Mouse (Mus musculus): ENCODE data around the gene Uprt. TPM values are rescaled to one million over a fixed set of nuclear protein-coding genes. Genes with fewer than 3 reads are reported as not detected.
A peak's percentile ranks its signal among the peaks of the same experiment; 100 is the strongest.

Uprt gene
- 1.8 and 1.9 TPM in 2 replicates for polyA plus RNA-seq (2015; fragmentation: Nextera tagmentation; extraction: Ambion mirVana)

- H3K9ac ChIP-seq: peak within 1 kb of the TSS; percentile 26
- peak within 1 kb of the TSS; percentile 57 for H3K4me3 ChIP-seq (replicated peaks)
- H3K36me3 ChIP-seq: no peaks in the 10 kb centered on the region
- H3K27me3 ChIP-seq: peaks cover 5% of the 10 kb centered on the region
- 21% methylated on average over 34 of the region's 34 CpGs for WGBS
- H3K4me2 ChIP-seq (replicated peaks): peak within 1 kb of the TSS; percentile 42
- H3K27ac ChIP-seq (replicated peaks): peak within 1 kb of the TSS; percentile 66
- peak; percentile 92 for ATAC-seq (ENCODE audit: insufficient number of reproducible peaks, low FRiP score, low TSS enrichment, low read depth)
- no peaks in the 10 kb centered on the region for H3K9me3 ChIP-seq (replicated peaks)
- H3K4me1 ChIP-seq: no peaks in the 10 kb centered on the region
Observed at GRCm38 (mm10) chrX:104482572-104483443, at the start of gene Uprt. Gene Uprt (plus strand): TSS chrX:104482818.

GRCm38 (mm10) chrX:104433456-104433855 is 49.2 kb upstream of the Uprt start:
- no peak overlapping the region for H3K9ac ChIP-seq
- no peak overlapping the region for H3K27ac ChIP-seq (replicated peaks)
- H3K36me3 ChIP-seq: no peaks in the 10 kb centered on the region
- 21% methylated on average over 1 of the region's 1 CpGs for WGBS
- H3K4me3 ChIP-seq (replicated peaks): no peak overlapping the region
- no peaks in the 10 kb centered on the region for H3K27me3 ChIP-seq
- no peak for ATAC-seq (ENCODE audit: insufficient number of reproducible peaks, low FRiP score, low TSS enrichment, low read depth)
- H3K4me2 ChIP-seq (replicated peaks): no peak overlapping the region
- no peaks in the 10 kb centered on the region for H3K4me1 ChIP-seq
- H3K9me3 ChIP-seq (replicated peaks): no peaks in the 10 kb centered on the region

DNA sequence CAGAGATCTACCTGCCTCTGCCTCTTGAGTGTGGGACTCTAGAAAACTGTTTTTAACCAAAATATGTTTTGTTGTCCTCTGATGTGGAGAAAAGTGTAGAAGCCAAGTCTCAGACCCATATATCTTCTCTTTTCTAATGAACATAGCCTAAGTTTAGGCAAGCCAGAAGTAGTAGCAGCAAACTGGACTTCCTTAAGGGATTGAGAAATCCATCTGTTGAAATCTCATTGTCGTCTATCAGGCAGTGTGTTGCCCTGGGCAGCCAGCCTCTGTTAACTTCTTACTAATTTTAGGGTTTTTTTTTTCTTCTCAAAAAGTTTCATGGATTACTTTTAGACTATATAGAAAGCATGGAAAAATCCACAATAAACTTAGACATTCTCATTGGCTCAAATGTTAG is 30.2 kb upstream of the Uprt start:
- Histone ChIP-seq H3K4me2 (replicated peaks) (no peak overlapping the region), H3K4me3 (replicated peaks) (no peak overlapping the region), H3K9ac (no peak overlapping the region), H3K9me3 (replicated peaks) (no peaks in the 10 kb centered on the region), H3K4me1 (no peaks in the 10 kb centered on the region), H3K27me3 (no peaks in the 10 kb centered on the region), H3K36me3 (no peaks in the 10 kb centered on the region), H3K27ac (replicated peaks) (no peak overlapping the region)
- WGBS: 65% methylated on average over 1 of the region's 1 CpGs
- ATAC-seq (ENCODE audit: insufficient number of reproducible peaks, low FRiP score, low TSS enrichment, low read depth): no peak

GRCm38 (mm10) chrX:104461755-104462154 is 20.9 kb upstream of the Uprt start:
- Histone ChIP-seq H3K27me3 (no peaks in the 10 kb centered on the region), H3K36me3 (no peaks in the 10 kb centered on the region), H3K4me2 (replicated peaks) (no peak overlapping the region), H3K9ac (no peak overlapping the region), H3K4me3 (replicated peaks) (no peak overlapping the region), H3K27ac (replicated peaks) (no peak overlapping the region), H3K4me1 (no peaks in the 10 kb centered on the region), H3K9me3 (replicated peaks) (no peaks in the 10 kb centered on the region)
- ATAC-seq (ENCODE audit: insufficient number of reproducible peaks, low FRiP score, low TSS enrichment, low read depth): no peak
- WGBS: 23% methylated on average over 2 of the region's 2 CpGs

GRCm38 (mm10) chrX:104464376-104464775 is 18.2 kb upstream of the Uprt start:
- Histone ChIP-seq H3K9me3 (replicated peaks) (no peaks in the 10 kb centered on the region), H3K27ac (replicated peaks) (no peak overlapping the region), H3K4me3 (replicated peaks) (no peak overlapping the region), H3K27me3 (no peaks in the 10 kb centered on the region), H3K4me1 (no peaks in the 10 kb centered on the region), H3K4me2 (replicated peaks) (no peak overlapping the region), H3K9ac (no peak overlapping the region), H3K36me3 (no peaks in the 10 kb centered on the region)
- whole genome bisulfite sequencing: 39% methylated on average over 6 of the region's 6 CpGs
- peak; percentile 54; the same call in 1 of the 2 replicates for ATAC-seq (ENCODE audit: insufficient number of reproducible peaks, low FRiP score, low TSS enrichment, low read depth)

- 27% methylated on average over 2 of the region's 2 CpGs for WGBS
- H3K9ac ChIP-seq: no peak overlapping the region
- no peak overlapping the region for H3K27ac ChIP-seq (replicated peaks)
- no peaks in the 10 kb centered on the region for H3K9me3 ChIP-seq (replicated peaks)
- no peaks in the 10 kb centered on the region for H3K36me3 ChIP-seq
- H3K4me3 ChIP-seq (replicated peaks): no peak overlapping the region
- H3K27me3 ChIP-seq: peaks cover 15% of the 10 kb centered on the region
- no peaks in the 10 kb centered on the region for H3K4me1 ChIP-seq
- no peak overlapping the region for H3K4me2 ChIP-seq (replicated peaks)
- ATAC-seq (ENCODE audit: insufficient number of reproducible peaks, low FRiP score, low TSS enrichment, low read depth): no peak
Observed at GRCm38 (mm10) chrX:104478041-104478440, 4.6 kb upstream of the Uprt start.

GRCm38 (mm10) chrX:104483444-104483808 is 808 bp downstream of the Uprt start:
- Histone ChIP-seq H3K27ac (replicated peaks) (peak overlapping the region; percentile 66), H3K4me2 (replicated peaks) (peak overlapping the region; percentile 42), H3K9me3 (replicated peaks) (no peaks in the 10 kb centered on the region), H3K27me3 (peaks cover under 1% of the 10 kb centered on the region), H3K4me1 (no peaks in the 10 kb centered on the region), H3K4me3 (replicated peaks) (peak overlapping the region; percentile 57), H3K36me3 (no peaks in the 10 kb centered on the region), H3K9ac (peak overlapping the region; percentile 26)
- WGBS: 26% methylated on average over 6 of the region's 6 CpGs
- no peak for ATAC-seq (ENCODE audit: insufficient number of reproducible peaks, low FRiP score, low TSS enrichment, low read depth)

GRCm38 (mm10) chrX:104485596-104485995 is 3.0 kb downstream of the Uprt start:
- Histone ChIP-seq H3K36me3 (no peaks in the 10 kb centered on the region), H3K4me1 (no peaks in the 10 kb centered on the region), H3K9me3 (replicated peaks) (no peaks in the 10 kb centered on the region), H3K4me3 (replicated peaks) (no peak overlapping the region), H3K9ac (no peak overlapping the region), H3K27ac (replicated peaks) (no peak overlapping the region), H3K27me3 (no peaks in the 10 kb centered on the region; the same call in 1 of the 2 replicates), H3K4me2 (replicated peaks) (no peak overlapping the region)
- ATAC-seq (ENCODE audit: insufficient number of reproducible peaks, low FRiP score, low TSS enrichment, low read depth): no peak
- 81% methylated on average over 2 of the region's 2 CpGs for WGBS

DNA sequence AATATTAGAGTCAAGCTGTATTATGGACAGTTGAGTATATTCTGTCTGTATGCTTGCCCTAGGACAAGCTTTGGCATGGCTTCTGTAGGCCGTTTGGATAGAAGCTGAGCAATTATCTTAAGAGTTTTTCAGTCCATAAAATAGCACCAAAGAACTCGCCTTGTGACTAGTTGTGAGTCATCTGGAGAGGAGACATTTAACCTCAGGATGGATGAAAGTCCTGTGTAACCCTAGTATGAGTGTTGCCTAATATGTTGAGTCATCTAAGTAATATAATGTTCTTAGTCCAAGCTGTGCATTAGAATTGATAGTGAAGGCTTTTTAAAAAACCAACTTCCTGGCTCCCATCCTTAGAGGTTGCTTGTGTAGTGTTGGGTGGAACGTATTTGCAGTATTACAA is 5.4 kb downstream of the Uprt start:
- H3K4me2 ChIP-seq (replicated peaks): no peak overlapping the region
- ATAC-seq (ENCODE audit: insufficient number of reproducible peaks, low FRiP score, low TSS enrichment, low read depth): no peak
- no peaks in the 10 kb centered on the region for H3K36me3 ChIP-seq
- 68% methylated on average over 3 of the region's 3 CpGs for WGBS
- H3K27ac ChIP-seq (replicated peaks): no peak overlapping the region
- no peak overlapping the region for H3K9ac ChIP-seq
- no peaks in the 10 kb centered on the region; the same call in 1 of the 2 replicates for H3K27me3 ChIP-seq
- H3K4me3 ChIP-seq (replicated peaks): no peak overlapping the region
- H3K4me1 ChIP-seq: no peaks in the 10 kb centered on the region
- no peaks in the 10 kb centered on the region for H3K9me3 ChIP-seq (replicated peaks)

DNA sequence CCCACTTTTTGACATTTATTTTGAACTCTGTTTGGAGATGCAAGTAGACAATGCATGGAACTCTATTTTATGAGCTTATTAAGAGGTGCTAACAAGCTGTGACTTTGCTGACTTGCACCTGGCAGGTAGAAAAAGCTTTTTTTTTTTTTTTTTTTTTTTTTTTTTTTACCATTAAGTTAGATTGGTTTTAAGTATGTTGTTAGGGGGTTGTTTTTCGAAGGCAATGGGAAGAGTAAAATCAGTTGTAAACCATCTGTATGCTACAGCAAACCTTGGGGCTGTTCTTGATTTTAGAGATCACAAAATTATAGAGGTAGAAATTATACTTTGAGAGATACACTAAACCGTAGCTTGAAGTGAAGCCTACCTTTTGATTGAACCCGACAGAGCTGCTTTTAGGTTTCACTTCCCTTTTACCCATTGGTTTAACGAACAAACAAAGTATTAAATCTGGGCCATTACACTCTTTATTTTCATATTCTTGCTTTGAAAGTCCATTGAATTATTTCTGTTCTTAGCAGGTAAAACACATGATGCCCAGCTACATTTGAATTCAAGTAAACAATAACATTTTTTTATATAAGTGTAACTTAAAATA is 6.4 kb downstream of the Uprt start:
- Histone ChIP-seq H3K4me1 (no peaks in the 10 kb centered on the region), H3K36me3 (no peaks in the 10 kb centered on the region), H3K4me2 (replicated peaks) (no peak overlapping the region), H3K4me3 (replicated peaks) (no peak overlapping the region), H3K9me3 (replicated peaks) (no peaks in the 10 kb centered on the region), H3K27me3 (no peaks in the 10 kb centered on the region; the same call in 1 of the 2 replicates), H3K27ac (replicated peaks) (no peak overlapping the region), H3K9ac (no peak overlapping the region)
- 79% methylated on average over 4 of the region's 4 CpGs for WGBS
- ATAC-seq (ENCODE audit: insufficient number of reproducible peaks, low FRiP score, low TSS enrichment, low read depth): no peak

GRCm38 (mm10) chrX:104489626-104490355 is 7.2 kb downstream of the Uprt start:
- no peak for ATAC-seq (ENCODE audit: insufficient number of reproducible peaks, low FRiP score, low TSS enrichment, low read depth)
- WGBS: 50% methylated on average over 4 of the region's 4 CpGs
- H3K4me1 ChIP-seq: no peaks in the 10 kb centered on the region
- H3K27ac ChIP-seq (replicated peaks): no peak overlapping the region
- no peak overlapping the region for H3K4me3 ChIP-seq (replicated peaks)
- no peaks in the 10 kb centered on the region for H3K9me3 ChIP-seq (replicated peaks)
- no peaks in the 10 kb centered on the region; the same call in 1 of the 2 replicates for H3K27me3 ChIP-seq
- no peak overlapping the region for H3K9ac ChIP-seq
- H3K36me3 ChIP-seq: no peaks in the 10 kb centered on the region
- no peak overlapping the region for H3K4me2 ChIP-seq (replicated peaks)

Measured in embryonic facial prominence, embryonic 15.5 days (tissue).